Mouse (Mus musculus) olfactory bulb, adult 2 months (tissue): ENCODE measurements at regions not wholly inside any gene's neighbourhood (a gene's known extent, or its start where the extent isn't known, plus 50 kb on each side); places are given as distances from the start of the nearest gene placed in this dataset.

Source experiments
- CTCF ChIP-seq: fragments of 200-500 bp; IDR thresholded peaks from 2 replicates; pipeline ENCODE4 v1.5.1; 2012; ENCODE audit warnings: low read depth, mild to moderate bottlenecking, low read length, moderate library complexity; ENCODE audit not compliant: insufficient read depth
- POLR2A ChIP-seq: fragments of 200-500 bp; IDR thresholded peaks from 2 replicates; pipeline ENCODE4 v1.6.1; 2012; ENCODE audit warnings: mild to moderate bottlenecking, low read depth, low read length, moderate library complexity; ENCODE audit not compliant: insufficient read depth

DNA sequence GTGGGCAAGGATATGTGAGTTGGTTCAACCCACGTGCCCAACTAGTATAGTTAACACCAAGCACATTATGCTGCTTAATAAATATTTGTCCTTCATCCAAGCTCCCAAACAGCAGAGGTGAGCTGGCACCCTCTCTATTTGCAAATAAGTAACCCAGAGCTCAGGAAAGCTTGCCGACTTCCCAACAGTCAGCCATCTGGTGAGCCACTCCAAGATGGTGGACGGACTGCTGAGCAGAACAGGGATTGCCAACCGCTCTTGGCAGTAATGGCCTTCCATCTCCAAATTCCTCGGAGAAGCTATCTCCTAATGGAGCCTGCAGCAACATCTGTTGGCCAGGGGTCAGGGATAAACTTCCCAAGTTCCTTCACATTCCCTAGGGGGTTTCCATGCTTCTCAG is 188.2 kb downstream of the Ttc8 start:
- TF ChIP-seq CTCF = no peak
- no peak for TF ChIP-seq POLR2A
